Mouse (Mus musculus) small intestine, adult 2 months (tissue): ENCODE results near the gene Trim30a.

ENCODE experiments used
- CTCF ChIP-seq: fragments of 200-500 bp; IDR thresholded peaks from 2 replicates; pipeline ENCODE4 v1.5.1; 2012; ENCODE audit warnings: low read depth, mild to moderate bottlenecking, control low read depth, inconsistent platforms, low read length, moderate library complexity, mixed read lengths; ENCODE audit not compliant: insufficient replicate concordance, insufficient read length; ENCODE audit errors: extremely low read depth
- POLR2A ChIP-seq: fragments of 200-500 bp; IDR thresholded peaks from 2 replicates; pipeline ENCODE4 v1.6.1; 2012; ENCODE audit warnings: low read depth, mild to moderate bottlenecking, control low read depth, inconsistent platforms, low read length, moderate library complexity

GRCm38 (mm10) chr7:104501589-104502371 lies 36.8 kb upstream of the Trim30a start:
- no peak for TF ChIP-seq CTCF
- TF ChIP-seq POLR2A, result no peak
